Mouse (Mus musculus) stomach, postnatal 0 days (tissue): ENCODE data around the gene Gm26727.

Source experiments
- CTCF ChIP-seq: IDR thresholded peaks from 2 replicates; pipeline ENCODE4 v1.5.1; 2016; ENCODE audit warnings: antibody characterized with exemption, low read depth, mild to moderate bottlenecking, moderate library complexity
- EP300 ChIP-seq: optimal IDR thresholded peaks from 2 replicates; pipeline ENCODE3; 2016; ENCODE audit warnings: antibody characterized with exemption

- TF ChIP-seq CTCF (no peak), EP300 (no peak)
Measured at GRCm38 (mm10) chr2:67467036-67467435, 34.1 kb upstream of the Gm26727 start.
